Mouse (Mus musculus) E14TG2a.4 (cell line): Measurements from ENCODE around the gene Obscn.

Experiments used
- H3K27me3 ChIP-seq: 2 replicates; pipeline ENCODE4 v1.6.1; 2014; ENCODE audit warnings: low read length, control low read depth; ENCODE audit not compliant: insufficient read depth
- H3K36me3 ChIP-seq: 2 replicates; pipeline ENCODE4 v1.6.1; 2014; ENCODE audit warnings: low read length, control low read depth; ENCODE audit not compliant: insufficient read depth
- H3K4me1 ChIP-seq: replicated peaks from 2 replicates; pipeline ENCODE4 v1.6.1; 2014; ENCODE audit warnings: low read depth, low read length, control low read depth
- H3K4me3 ChIP-seq: replicated peaks from 2 replicates; pipeline ENCODE4 v1.5.1; 2014; ENCODE audit warnings: mild to moderate bottlenecking, low read length
- H3K9me3 ChIP-seq: 2 replicates; pipeline ENCODE4 v1.6.1; 2014; ENCODE audit warnings: low read length, control low read depth
- CTCF ChIP-seq: conservative IDR thresholded peaks from 2 replicates; pipeline ENCODE4 v1.5.1; 2014; ENCODE audit warnings: low read length
- NANOG ChIP-seq: IDR thresholded peaks from 2 replicates; pipeline ENCODE4 v1.6.1; 2014; ENCODE audit warnings: borderline replicate concordance, low read length, mixed read lengths
- POU5F1 ChIP-seq: IDR thresholded peaks from 2 replicates; pipeline ENCODE4 v1.6.1; 2014; ENCODE audit warnings: low read length, borderline replicate concordance

Gene Obscn

GRCm38 (mm10) chr11:59097770-59098169 lies 38.4 kb downstream of the Obscn start:
- H3K4me1 ChIP-seq: no peaks in the 10 kb centered on the region
- H3K27me3 ChIP-seq: no peaks in the 10 kb centered on the region; the same call in 1 of the 2 replicates
- no peaks in the 10 kb centered on the region for H3K9me3 ChIP-seq
- no peak overlapping the region for H3K4me3 ChIP-seq
- no peaks in the 10 kb centered on the region for H3K36me3 ChIP-seq
- TF ChIP-seq NANOG: no peak
- no peak for TF ChIP-seq POU5F1
- TF ChIP-seq CTCF: no peak

- no peak for TF ChIP-seq NANOG
- peak; percentile 72 for TF ChIP-seq CTCF
- H3K36me3 ChIP-seq: no peaks in the 10 kb centered on the region
- H3K4me3 ChIP-seq: no peak overlapping the region
- H3K27me3 ChIP-seq: peaks cover 4% of the 10 kb centered on the region
- H3K9me3 ChIP-seq: no peaks in the 10 kb centered on the region
- H3K4me1 ChIP-seq: no peaks in the 10 kb centered on the region
These were observed 42.0 kb downstream of the Obscn start for GRCm38 (mm10) chr11:59094213-59094612.

- peaks cover 15% of the 10 kb centered on the region for H3K27me3 ChIP-seq
These were observed 48.6 kb downstream of the Obscn start for GRCm38 (mm10) chr11:59087581-59087980.

GRCm38 (mm10) chr11:59085200-59085599 lies 51.0 kb downstream of the Obscn start:
- no peak overlapping the region for H3K4me3 ChIP-seq
- no peaks in the 10 kb centered on the region for H3K9me3 ChIP-seq
- peaks cover 5% of the 10 kb centered on the region; the same call in 1 of the 2 replicates for H3K4me1 ChIP-seq
- peaks cover 15% of the 10 kb centered on the region; the same call in 1 of the 2 replicates for H3K27me3 ChIP-seq
- no peak for TF ChIP-seq POU5F1
- TF ChIP-seq NANOG: no peak
- TF ChIP-seq CTCF: no peak
- no peaks in the 10 kb centered on the region for H3K36me3 ChIP-seq

More at GRCm38 (mm10) chr11:59087581-59087980, 48.6 kb downstream of the Obscn start:
- no peak for TF ChIP-seq POU5F1
- TF ChIP-seq CTCF: no peak
- no peak for TF ChIP-seq NANOG
- Histone ChIP-seq H3K9me3 (no peaks in the 10 kb centered on the region), H3K4me1 (peaks cover under 1% of the 10 kb centered on the region; the same call in 1 of the 2 replicates), H3K36me3 (no peaks in the 10 kb centered on the region), H3K4me3 (no peak overlapping the region)

DNA sequence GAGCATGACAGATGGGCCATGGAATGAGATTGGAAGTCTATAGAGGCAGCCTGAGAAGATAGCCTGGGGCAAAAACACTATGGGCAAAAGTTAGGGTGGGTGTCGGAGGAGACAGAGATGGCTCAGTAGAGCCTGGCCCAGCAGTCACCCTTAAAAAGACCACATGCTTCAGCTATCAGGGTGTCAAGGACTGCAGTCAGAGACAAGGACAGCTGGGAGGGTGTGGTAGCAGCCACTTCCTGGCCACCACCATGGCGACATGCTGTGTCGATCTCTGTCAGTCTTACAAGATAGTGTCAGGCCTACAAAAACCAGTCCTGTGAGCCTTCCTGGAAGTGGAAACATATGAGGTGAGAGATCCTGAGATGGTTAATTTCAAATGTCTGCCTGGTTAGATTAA lies 53.1 kb downstream of the Obscn start:
- H3K4me3 ChIP-seq: no peak overlapping the region
- H3K4me1 ChIP-seq: peaks cover 5% of the 10 kb centered on the region; the same call in 1 of the 2 replicates

DNA sequence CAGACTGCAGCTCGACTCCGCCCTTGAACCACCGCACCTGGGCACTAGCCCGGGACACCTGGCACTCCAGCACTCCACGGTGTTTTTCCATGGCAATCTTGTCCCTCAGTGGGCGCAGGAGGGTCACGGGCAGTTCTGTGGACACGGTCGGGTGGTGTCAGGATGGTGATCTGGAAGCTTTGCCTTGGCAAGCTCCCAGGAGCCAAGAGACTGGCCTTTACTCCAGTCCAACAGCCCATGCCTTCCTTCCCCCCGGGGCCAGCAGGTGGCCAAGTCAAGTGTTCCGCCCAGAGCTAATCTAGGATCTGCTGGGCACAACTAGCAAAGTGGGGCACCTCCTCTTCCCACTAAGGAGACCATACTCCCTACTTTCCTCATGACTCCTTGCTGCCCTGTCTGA lies 57.9 kb downstream of the Obscn start:
- H3K27me3 ChIP-seq: peaks cover 35% of the 10 kb centered on the region
- no peaks in the 10 kb centered on the region for H3K36me3 ChIP-seq
- peaks cover 10% of the 10 kb centered on the region for H3K4me1 ChIP-seq
- H3K9me3 ChIP-seq: no peaks in the 10 kb centered on the region
- no peak for TF ChIP-seq POU5F1
- no peak for TF ChIP-seq CTCF
- TF ChIP-seq NANOG: no peak
- H3K4me3 ChIP-seq: no peak overlapping the region

More for the DNA sequence above, 53.1 kb downstream of the Obscn start:
- H3K36me3 ChIP-seq: no peaks in the 10 kb centered on the region
- TF ChIP-seq POU5F1: no peak
- no peaks in the 10 kb centered on the region for H3K9me3 ChIP-seq
- peaks cover 27% of the 10 kb centered on the region for H3K27me3 ChIP-seq

DNA sequence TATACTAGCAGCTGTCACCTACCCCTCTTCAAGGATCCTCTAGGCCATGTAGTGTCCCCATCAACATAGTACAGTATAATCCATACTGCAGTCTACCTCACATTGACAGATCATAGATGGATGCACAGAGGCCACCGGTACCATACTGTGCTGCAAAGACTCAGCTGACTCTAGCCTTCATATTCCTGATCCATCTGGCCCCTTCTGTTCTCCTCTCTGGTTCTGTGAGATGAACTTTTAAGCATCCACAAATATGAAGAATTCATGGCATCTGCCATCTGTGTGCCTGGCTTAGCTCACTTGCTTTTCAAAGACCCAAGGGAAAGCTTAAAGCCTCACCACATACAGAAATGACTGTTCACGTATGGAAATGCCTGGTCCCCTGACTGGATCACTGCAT lies 65.9 kb downstream of the Obscn start:
- H3K4me3 ChIP-seq: no peak overlapping the region
- H3K9me3 ChIP-seq: no peaks in the 10 kb centered on the region
- TF ChIP-seq POU5F1: no peak
- TF ChIP-seq CTCF: no peak
- TF ChIP-seq NANOG: no peak
- peaks cover 21% of the 10 kb centered on the region for H3K4me1 ChIP-seq
- H3K27me3 ChIP-seq: peaks cover 13% of the 10 kb centered on the region; the same call in 1 of the 2 replicates
- H3K36me3 ChIP-seq: no peaks in the 10 kb centered on the region

GRCm38 (mm10) chr11:59068922-59069321 lies 67.3 kb downstream of the Obscn start:
- peaks cover 21% of the 10 kb centered on the region for H3K4me1 ChIP-seq
- H3K4me3 ChIP-seq: no peak overlapping the region
- no peaks in the 10 kb centered on the region for H3K9me3 ChIP-seq
- peaks cover 8% of the 10 kb centered on the region; the same call in 1 of the 2 replicates for H3K27me3 ChIP-seq
- TF ChIP-seq CTCF: no peak
- H3K36me3 ChIP-seq: no peaks in the 10 kb centered on the region

- Histone ChIP-seq H3K4me3 (no peak overlapping the region), H3K36me3 (no peaks in the 10 kb centered on the region), H3K27me3 (peaks cover 3% of the 10 kb centered on the region; the same call in 1 of the 2 replicates), H3K9me3 (no peaks in the 10 kb centered on the region), H3K4me1 (peaks cover 20% of the 10 kb centered on the region)
- TF ChIP-seq POU5F1 (no peak), CTCF (no peak), NANOG (no peak)
These were observed 67.8 kb downstream of the Obscn start for GRCm38 (mm10) chr11:59068433-59068832.

GRCm38 (mm10) chr11:59067921-59068320 lies 68.3 kb downstream of the Obscn start:
- Histone ChIP-seq H3K4me3 (no peak overlapping the region), H3K4me1 (peaks cover 15% of the 10 kb centered on the region), H3K27me3 (no peaks in the 10 kb centered on the region), H3K36me3 (no peaks in the 10 kb centered on the region), H3K9me3 (no peaks in the 10 kb centered on the region)
- TF ChIP-seq CTCF: no peak
- TF ChIP-seq NANOG: no peak
- TF ChIP-seq POU5F1: no peak
